Mouse (Mus musculus): ENCODE data around the gene Lrrc71. TPM values are rescaled to one million over a fixed set of nuclear protein-coding genes. Genes with fewer than 3 reads are reported as not detected.
A peak's percentile ranks its signal among the peaks of the same experiment; 100 is the strongest.

The Lrrc71 gene
- 1 to 10 TPM in 1 of 4 experiments, under 1 TPM in 3; 0.43 to 1.6 (median 0.62) TPM for total RNA-seq (2022)

DNA sequence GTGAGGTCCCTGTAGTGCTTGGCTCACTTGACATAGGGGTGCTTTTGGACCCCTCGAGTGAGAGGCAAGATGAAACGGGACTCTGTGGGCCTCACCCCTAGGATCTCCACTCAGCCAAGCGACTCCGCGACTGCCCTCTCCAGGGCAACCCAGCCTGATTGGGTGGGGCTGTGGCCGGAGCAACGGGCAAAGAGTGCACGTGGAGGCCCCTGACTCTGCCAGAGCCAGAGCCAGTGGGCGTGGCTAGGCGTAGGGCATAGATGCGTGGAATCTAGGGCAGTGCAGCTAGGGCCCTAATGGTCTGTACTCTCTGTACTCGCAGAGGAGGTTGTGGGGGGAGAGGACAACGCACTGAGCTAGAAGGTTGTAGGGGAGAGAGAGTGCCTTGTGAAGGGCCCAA, at the start of gene Lrrc71:
Gene Lrrc71, minus strand, starts transcription at position 195 of the 400 bp plus-strand sequence.
- DNase-seq (ENCODE audit: low spot score in 2 of 2): no peak

DNA sequence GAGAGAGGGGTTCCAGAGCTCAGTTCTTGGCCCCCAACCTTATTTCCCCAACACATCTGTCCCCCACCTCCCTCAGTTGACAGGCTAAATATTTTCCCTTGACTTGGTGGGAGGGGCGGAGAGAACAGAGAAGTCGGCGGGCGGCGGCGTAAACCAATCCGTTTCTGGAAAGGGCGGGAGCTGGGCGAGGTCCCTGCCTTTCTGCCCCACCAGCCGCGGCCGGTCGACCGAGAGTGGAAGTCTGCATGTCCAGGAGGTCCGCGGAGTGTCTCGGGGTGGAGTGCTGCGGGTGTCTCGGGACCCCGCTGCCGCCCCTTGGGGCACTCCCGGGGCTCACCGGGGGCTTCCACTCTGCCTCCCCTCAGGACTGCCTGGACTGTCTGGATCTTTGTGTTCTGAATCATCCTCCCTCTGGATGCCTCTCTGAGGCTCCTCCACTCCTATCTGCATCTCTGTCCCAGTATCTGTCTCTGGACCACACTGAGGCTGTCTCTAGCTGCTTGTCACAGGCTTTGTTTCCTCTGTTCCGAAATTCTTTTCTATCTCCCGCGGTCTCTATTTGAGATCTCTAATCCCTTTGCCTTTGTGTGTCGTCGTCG, 48.4 kb upstream of the Lrrc71 start, which contains the start of gene Insrr:
Gene Insrr, plus strand, starts transcription at position 216 of the 599 bp plus-strand sequence.
- no peak for DNase-seq (ENCODE audit: low spot score in 2 of 2)

DNA sequence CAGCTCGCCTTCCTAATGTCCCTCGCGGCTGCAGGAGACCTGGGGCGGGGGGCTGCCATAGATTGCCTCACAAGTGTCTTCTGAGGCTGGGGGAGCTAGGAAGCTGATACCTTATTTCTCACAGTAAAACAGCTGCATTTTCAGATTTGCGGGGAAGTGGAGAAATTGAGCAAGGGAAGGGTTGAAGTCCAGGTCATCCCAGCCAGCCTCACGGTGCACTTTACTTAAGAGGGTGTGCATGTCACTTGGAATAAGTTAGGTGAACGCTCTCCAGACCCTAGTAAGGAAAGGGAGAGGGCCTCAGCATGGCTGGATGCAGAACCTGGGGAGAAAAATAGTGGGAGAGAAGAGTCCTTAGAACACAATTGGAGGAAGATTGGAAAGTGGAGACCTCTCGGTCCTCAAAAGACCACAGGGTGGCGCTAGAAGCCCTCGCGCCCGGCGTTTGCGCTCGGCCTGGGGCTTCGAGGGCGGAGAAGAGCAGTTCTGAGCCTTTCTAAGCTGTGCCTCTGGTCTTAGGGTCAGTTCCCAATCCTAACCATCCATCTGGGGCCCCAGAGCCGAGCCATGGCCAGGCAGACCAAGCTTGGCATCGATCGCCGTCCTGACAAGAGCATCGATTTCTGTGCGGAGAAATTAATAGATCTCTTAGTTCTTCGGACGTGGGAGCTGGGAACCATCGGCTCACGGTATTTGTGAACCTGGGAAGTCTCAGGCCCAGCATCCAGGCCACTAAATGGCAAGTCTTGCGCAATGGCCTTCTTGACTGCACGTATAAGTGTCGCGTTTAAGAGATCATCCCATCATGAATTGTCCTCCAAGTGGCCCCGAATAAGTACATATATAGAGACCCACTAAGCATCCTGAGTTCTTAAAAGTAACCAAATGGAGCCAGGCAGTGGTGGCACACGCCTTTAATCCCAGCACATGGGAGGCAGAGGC, 47.2 kb upstream of the Lrrc71 start:
- peak in 1 of 2 experiments; percentile 28 for DNase-seq (ENCODE audit: low spot score in 2 of 2)

GRCm38 (mm10) chr3:87794922-87795325, 46.5 kb upstream of the Lrrc71 start, which contains the start of gene Ntrk1:
Gene Ntrk1, minus strand, starts transcription at chr3:87795162.
- no peak for DNase-seq (ENCODE audit: low spot score in 2 of 2)

GRCm38 (mm10) chr3:87789768-87790167, 41.3 kb upstream of the Lrrc71 start:
- no peak for DNase-seq (ENCODE audit: low spot score in 2 of 2)

DNA sequence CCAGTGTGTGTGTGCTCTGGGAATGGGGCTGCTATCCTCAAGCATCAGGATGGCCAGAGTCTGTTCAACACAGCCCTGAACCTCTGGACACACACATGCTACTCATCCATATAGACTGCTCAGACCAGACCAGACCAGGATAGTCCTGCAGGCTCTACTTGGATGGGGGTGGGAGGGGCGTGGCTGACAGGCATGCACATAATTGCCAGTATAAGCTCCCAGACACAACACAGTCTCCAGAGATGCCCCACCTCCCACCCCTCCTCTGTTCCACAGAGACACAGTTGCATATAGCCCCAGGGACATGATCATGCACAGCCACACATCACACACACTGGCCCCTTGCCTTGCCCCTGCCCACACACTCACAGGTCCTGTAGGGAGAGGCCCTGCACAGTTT, 40.8 kb upstream of the Lrrc71 start:
- DNase-seq (ENCODE audit: low spot score in 2 of 2): no peak

DNA sequence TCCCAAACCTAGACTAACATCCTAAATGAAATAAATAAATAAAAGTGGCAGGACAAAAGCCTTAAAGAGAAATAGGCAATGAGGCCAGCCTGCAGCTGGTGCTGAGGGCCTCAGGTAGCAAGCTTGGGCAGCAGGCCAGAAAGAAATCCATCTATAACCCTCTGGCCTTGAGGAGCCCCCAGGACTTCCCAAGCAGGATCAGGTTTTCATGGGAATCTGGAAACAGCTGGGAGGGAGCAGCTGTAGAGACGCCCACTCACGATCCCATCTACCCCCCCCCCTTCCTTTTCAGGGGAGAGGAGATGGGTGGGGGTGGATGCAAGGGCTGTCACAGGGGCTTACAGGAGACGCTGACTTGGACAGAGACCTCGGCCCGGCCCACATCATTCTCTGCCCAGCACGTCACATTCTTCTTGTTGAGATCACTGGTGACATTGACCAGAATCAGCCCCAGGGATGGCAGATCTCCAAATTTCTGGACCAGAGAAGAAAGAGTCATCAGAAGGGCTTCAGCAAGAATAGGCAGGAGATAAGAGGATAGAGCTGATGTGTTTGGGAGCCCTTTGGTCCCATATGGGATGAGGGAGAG, 37.3 kb upstream of the Lrrc71 start:
- no peak for DNase-seq (ENCODE audit: low spot score in 2 of 2)

DNA sequence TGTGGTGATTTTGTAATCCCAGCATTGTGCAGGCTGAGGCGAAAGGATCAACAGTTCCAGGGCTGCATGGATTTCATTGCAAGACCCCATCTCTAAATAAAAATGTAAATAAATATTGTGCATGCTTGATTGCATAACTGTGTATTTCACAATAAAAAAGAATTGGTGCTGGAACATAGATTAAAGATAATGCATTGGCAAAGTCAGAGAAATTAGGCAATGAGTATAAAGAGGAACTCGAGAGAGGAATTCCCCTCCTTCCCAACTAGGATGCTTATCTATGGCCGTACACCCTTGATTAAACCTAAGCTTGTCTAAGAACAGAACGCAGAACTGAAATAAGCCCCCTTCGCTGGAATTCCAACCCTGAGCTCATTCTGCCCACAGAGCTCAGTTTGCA, 36.7 kb upstream of the Lrrc71 start:
- no peak for DNase-seq (ENCODE audit: low spot score in 2 of 2)

- no peak for DNase-seq (ENCODE audit: low spot score in 2 of 2)
Observed at GRCm38 (mm10) chr3:87783282-87784023, 35.0 kb upstream of the Lrrc71 start.

DNA sequence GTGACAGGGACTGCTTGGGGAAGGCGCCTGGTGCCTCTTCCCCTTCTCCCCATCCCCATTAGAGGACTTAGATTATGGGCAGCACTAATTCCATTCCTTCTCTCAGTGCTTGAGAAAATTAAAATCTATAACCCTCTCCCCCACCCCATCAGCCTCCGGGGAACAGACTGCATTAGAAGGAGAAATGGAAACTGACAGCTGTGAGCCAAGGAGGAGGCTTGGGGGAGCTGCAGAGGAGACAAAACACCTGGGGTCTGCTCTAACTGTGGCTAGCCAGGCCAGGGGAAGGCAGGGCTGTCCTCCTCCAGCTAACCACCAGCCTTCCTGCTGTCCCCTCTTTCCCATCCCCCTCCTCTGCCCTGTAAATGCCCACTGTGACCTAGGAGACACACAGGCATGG, 30.7 kb upstream of the Lrrc71 start:
- DNase-seq (ENCODE audit: low spot score in 2 of 2): no peak

GRCm38 (mm10) chr3:87778283-87778682, 29.9 kb upstream of the Lrrc71 start:
- no peak for DNase-seq (ENCODE audit: low spot score in 2 of 2)

GRCm38 (mm10) chr3:87771088-87771487, 22.7 kb upstream of the Lrrc71 start:
- DNase-seq (ENCODE audit: low spot score in 2 of 2): no peak

DNA sequence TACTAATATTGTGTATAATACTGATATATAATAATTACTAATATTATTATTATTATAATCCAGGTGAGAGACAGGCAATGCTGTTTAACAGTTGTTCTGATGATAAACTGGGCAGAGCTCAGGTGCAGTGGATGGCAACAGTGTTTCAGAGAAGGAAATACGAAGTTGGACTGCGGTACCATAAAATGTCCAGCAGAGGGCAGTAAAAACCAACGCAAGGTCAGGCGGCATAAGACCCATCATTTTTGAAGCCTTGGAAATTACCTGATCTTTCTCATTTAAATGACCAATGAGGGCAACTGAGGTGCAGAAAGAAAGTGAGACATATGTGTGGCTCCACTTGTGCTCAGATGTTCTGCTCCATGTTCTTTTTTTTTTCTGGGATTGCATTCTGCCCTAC, 21.9 kb upstream of the Lrrc71 start:
- DNase-seq (ENCODE audit: low spot score in 2 of 2): peak in 1 of 2 experiments; percentile 46

DNA sequence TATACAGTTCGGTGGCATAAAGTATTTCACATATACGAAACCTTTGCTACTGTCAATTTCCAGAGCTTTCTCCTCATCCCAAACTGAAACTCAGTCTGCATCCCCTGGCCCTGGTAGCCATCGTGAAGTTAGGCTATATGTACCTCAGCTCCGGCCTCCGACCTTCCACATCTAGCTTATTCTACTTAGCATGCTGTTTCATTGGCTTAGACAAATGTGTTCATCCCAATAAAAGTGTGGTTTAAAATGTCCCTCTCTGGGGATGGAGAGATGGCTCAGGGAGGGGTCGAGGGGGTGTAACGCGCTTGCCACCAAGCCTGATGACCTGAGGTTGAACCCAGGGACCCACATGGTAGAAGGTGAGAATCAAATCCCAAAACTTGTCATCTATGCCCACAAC, 21.1 kb upstream of the Lrrc71 start:
- no peak for DNase-seq (ENCODE audit: low spot score in 2 of 2)

DNA sequence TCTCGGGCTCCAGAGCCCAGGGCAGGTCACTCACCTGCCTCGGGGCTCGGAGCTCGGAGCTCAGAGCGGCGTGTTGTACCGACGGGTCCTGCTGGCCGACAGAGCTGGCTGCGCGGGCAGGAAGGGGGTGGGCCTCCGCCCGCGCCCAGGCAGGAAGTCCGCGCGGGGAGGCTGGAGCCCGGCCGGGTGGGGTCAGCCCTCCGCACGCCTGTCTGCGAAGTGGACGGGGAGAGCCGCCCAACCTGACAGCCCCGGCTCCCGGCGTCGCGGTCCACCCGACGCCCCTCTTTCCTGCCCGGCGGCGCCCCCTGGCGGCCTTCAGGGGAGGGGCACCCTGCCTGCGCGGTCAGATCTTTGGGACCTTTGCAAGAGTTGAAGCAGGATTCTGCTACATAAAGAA, 20.4 kb upstream of the Lrrc71 start:
- peak in 1 of 2 experiments; percentile 26 for DNase-seq (ENCODE audit: low spot score in 2 of 2)

- no peak for DNase-seq (ENCODE audit: low spot score in 2 of 2)
Observed at GRCm38 (mm10) chr3:87768431-87768830, 20.0 kb upstream of the Lrrc71 start.

- DNase-seq (ENCODE audit: low spot score in 2 of 2): no peak
Observed at GRCm38 (mm10) chr3:87767764-87768163, 19.3 kb upstream of the Lrrc71 start.

DNA sequence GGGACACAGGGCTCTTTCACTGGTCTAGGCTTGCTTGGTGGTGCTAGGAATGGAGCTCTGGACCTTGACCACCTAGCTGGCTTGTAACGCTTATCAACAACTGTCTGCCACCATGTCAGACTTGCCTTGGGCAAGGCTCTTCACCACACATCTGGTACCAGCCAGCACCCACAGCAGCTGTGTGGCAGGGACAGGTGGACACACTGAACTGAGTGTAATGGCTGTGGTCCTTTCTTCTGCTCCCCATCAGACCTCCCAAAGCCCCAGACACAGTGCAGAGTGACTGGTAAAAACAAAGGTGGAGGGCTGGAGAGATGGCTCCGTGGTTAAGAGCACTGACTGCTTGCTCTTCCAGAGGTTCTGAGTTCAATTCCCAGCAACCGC, 17.9 kb upstream of the Lrrc71 start:
- DNase-seq (ENCODE audit: low spot score in 2 of 2): no peak

DNA sequence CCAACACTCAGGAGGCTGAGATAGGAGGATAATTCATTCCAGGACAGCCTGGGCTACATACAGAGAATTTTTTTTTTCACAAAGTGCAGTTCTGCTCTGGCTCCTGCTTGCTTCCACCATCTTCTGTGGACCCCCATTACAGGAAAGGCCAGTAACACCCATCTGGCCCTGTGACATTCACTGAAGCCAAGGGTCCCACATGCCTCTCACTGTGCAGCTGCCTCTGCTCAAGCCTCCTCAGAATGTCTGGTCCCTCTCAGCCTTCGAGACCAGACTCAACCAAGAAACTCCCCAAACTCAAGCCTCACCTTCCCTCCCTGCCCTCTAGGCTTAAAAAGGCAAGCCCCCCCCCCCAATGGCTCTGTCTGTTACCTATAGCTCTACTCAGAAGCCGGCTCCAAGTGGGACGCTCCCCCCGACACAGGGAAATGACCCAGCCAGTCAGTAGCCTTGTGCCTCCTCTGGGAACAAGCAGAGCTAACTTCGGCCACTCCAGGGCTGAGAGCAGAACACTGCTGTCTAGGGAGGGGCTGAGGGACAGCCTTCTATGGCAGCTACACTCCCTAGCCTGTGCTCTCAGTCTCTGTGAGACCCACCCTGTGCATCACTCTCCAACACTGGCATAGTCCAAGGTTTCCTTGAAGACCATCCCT, 17.3 kb upstream of the Lrrc71 start:
- no peak for DNase-seq (ENCODE audit: low spot score in 2 of 2)

GRCm38 (mm10) chr3:87765091-87765490, 16.7 kb upstream of the Lrrc71 start:
- no peak for DNase-seq (ENCODE audit: low spot score in 2 of 2)

- no peak for DNase-seq (ENCODE audit: low spot score in 2 of 2)
Observed at GRCm38 (mm10) chr3:87764506-87764905, 16.1 kb upstream of the Lrrc71 start.
